Mouse (Mus musculus) stomach, postnatal 0 days (tissue): ENCODE results near the gene Scube1.

Experiments used
- CTCF ChIP-seq: IDR thresholded peaks from 2 replicates; pipeline ENCODE4 v1.5.1; 2016; ENCODE audit warnings: antibody characterized with exemption, low read depth, mild to moderate bottlenecking, moderate library complexity
- EP300 ChIP-seq: optimal IDR thresholded peaks from 2 replicates; pipeline ENCODE3; 2016; ENCODE audit warnings: antibody characterized with exemption

DNA sequence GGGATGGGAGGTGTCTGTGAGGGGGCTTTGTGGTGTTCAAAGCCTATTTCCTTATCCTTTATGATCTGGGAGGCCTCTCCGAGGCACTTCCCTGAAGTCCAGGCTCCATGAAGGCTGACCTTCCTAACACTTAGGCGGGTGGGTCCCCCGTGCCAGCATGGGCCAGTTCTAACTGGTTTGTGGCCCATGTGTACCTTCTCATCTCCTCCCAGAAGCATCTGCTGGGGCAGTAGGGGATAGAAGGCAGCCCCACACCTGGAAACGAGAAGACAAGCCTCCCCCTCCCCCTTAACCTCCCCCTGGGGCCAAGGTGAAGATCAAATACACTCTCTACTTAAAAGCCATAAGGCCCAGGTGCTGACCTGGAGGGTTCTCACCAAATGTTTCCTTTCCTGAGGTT lies 84.6 kb downstream of the Scube1 start:
- TF ChIP-seq CTCF (no peak), EP300 (no peak)
